Mouse (Mus musculus) E14TG2a.4 (cell line): ENCODE data around the gene Aff4.
"Not testable (repeated sequence)": the region's sequence is repeated elsewhere in the genome, so short reads cannot be mapped to it uniquely, and the experiment has no call there.

ENCODE experiments used
- H3K27me3 ChIP-seq: 2 replicates; pipeline ENCODE4 v1.6.1; 2014; ENCODE audit warnings: low read length, control low read depth; ENCODE audit not compliant: insufficient read depth
- H3K36me3 ChIP-seq: 2 replicates; pipeline ENCODE4 v1.6.1; 2014; ENCODE audit warnings: low read length, control low read depth; ENCODE audit not compliant: insufficient read depth
- H3K4me1 ChIP-seq: replicated peaks from 2 replicates; pipeline ENCODE4 v1.6.1; 2014; ENCODE audit warnings: low read depth, low read length, control low read depth
- H3K4me3 ChIP-seq: replicated peaks from 2 replicates; pipeline ENCODE4 v1.5.1; 2014; ENCODE audit warnings: mild to moderate bottlenecking, low read length
- H3K9me3 ChIP-seq: 2 replicates; pipeline ENCODE4 v1.6.1; 2014; ENCODE audit warnings: low read length, control low read depth
- CTCF ChIP-seq: conservative IDR thresholded peaks from 2 replicates; pipeline ENCODE4 v1.5.1; 2014; ENCODE audit warnings: low read length
- NANOG ChIP-seq: IDR thresholded peaks from 2 replicates; pipeline ENCODE4 v1.6.1; 2014; ENCODE audit warnings: borderline replicate concordance, low read length, mixed read lengths
- POU5F1 ChIP-seq: IDR thresholded peaks from 2 replicates; pipeline ENCODE4 v1.6.1; 2014; ENCODE audit warnings: low read length, borderline replicate concordance

Aff4 gene

DNA sequence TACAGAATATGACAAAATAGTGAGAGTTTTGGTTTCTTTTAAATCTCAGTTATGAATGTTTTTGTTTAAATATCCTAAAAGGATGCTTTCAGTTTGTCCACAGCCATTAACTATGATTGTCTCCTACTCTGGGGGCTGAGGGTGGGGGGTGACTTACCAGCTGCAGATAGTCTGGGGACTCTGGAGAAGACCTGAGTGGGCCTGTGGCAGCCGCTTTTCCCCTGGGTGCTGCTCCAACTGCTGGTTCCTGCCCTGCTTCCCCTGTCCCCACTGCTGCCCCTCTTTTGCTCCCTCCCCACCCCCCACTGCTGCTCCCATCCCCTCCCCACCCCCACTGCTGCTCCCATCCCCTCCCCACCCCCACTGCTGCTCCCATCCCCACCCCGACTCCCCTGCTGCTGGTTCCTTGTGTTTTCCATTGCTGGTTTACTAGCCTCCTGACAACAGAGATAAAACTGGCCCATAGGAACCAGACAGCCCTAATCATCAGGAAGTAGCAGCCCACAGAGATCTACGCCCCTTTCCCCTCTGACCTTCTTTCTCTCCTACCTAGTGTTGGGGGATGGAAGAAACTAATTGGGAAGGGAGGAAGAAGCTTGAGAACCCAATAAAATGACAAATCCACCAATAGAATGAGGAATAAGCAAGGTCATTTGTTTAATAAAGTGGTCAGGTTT, 15.0 kb upstream of the Aff4 start:
- H3K36me3 ChIP-seq, result peaks cover 39% of the 10 kb centered on the region
- no peaks in the 10 kb centered on the region for H3K27me3 ChIP-seq
- H3K9me3 ChIP-seq, result no peaks in the 10 kb centered on the region
- H3K4me3 ChIP-seq, result no peak overlapping the region
- H3K4me1 ChIP-seq, result peaks cover 69% of the 10 kb centered on the region
- TF ChIP-seq POU5F1 (no peak), NANOG (no peak; the same call in 1 of the 2 replicates), CTCF (no peak)

- no peak overlapping the region for H3K4me3 ChIP-seq
- H3K4me1 ChIP-seq, result peaks cover 64% of the 10 kb centered on the region
- H3K36me3 ChIP-seq, result peaks cover 33% of the 10 kb centered on the region
- no peaks in the 10 kb centered on the region for H3K27me3 ChIP-seq
- TF ChIP-seq CTCF, result no peak
- TF ChIP-seq NANOG, result peak; percentile 42; the same call in 1 of the 2 replicates
- TF ChIP-seq POU5F1, result no peak
- H3K9me3 ChIP-seq, result no peaks in the 10 kb centered on the region
Measured at GRCm38 (mm10) chr11:53336182-53336571, 14.5 kb upstream of the Aff4 start.

DNA sequence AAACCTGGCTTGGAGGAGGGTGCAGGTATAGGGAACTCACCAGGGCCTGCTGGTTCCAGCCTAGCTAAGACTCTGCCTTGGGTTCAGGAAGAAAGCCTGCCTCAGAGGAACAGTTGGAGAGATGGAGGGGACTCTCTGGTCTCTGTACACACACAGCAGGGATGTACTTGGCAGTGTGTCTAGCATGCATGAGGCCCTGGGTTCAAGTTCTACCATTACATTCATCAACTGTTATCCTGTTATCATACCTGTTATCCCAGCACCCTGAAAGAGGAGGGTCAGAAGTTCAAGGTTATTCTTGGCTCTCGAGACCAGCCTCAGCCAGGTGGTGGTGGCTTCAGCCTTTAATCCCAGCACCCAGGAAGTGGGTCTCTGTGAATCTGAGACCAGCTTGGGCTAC, 13.7 kb upstream of the Aff4 start:
- Histone ChIP-seq H3K4me1 (peaks cover 57% of the 10 kb centered on the region), H3K4me3 (no peak overlapping the region), H3K27me3 (no peaks in the 10 kb centered on the region), H3K9me3 (no peaks in the 10 kb centered on the region), H3K36me3 (peaks cover 26% of the 10 kb centered on the region)
- TF ChIP-seq POU5F1, result no peak
- TF ChIP-seq NANOG, result no peak
- no peak for TF ChIP-seq CTCF

DNA sequence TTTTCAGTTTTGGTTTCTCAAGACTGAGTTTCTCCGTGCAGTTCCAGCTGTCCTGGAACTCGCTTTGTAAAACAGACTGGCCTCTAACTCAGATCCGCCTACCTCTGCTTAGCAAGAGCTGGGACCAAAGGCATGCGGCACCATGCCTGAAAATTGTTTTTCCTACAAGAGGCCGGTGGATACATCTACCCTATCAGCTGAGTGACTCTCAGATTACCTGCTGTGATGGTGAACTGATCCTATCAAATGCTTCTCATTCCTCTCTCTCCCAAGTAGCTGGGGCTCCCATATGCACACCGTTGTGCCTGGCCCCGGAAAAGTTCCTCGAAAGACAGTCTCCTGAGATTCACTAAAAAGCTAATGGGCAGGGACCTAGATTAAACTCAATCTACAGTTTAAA, 12.9 kb upstream of the Aff4 start:
- Histone ChIP-seq H3K4me3 (no peak overlapping the region), H3K36me3 (peaks cover 18% of the 10 kb centered on the region), H3K27me3 (no peaks in the 10 kb centered on the region), H3K9me3 (no peaks in the 10 kb centered on the region), H3K4me1 (peaks cover 49% of the 10 kb centered on the region)
- TF ChIP-seq POU5F1, result no peak
- no peak for TF ChIP-seq NANOG
- TF ChIP-seq CTCF, result no peak

- not testable (repeated sequence) for H3K36me3 ChIP-seq, H3K9me3 ChIP-seq, H3K27me3 ChIP-seq, H3K4me3 ChIP-seq
- H3K4me1 ChIP-seq, result peaks cover 34% of the 10 kb centered on the region
Measured at GRCm38 (mm10) chr11:53341019-53341418, 9.6 kb upstream of the Aff4 start.

DNA sequence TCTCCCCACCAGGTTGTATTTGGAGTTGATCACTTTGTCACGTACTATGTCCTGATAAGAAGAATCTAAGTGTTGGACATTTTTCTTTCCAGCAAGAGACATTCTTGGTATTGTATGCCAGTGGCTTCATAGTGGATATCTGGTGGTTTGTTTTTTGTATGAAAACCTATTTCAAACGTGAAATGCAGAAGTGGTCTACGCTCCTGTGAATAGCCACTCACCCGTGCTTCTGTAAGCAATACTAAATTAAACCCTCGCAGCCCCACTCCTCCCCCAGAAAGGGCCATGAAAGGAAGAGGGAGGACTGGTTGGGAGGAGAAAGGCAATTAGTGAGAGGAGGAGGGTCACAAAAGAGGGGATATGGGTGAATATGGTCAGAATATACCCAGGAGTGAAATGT, 7.9 kb upstream of the Aff4 start:
- Histone ChIP-seq H3K36me3 (no peaks in the 10 kb centered on the region), H3K9me3 (no peaks in the 10 kb centered on the region), H3K27me3 (no peaks in the 10 kb centered on the region), H3K4me1 (peaks cover 23% of the 10 kb centered on the region), H3K4me3 (no peak overlapping the region)
- TF ChIP-seq NANOG, result no peak
- no peak for TF ChIP-seq POU5F1
- TF ChIP-seq CTCF, result no peak

DNA sequence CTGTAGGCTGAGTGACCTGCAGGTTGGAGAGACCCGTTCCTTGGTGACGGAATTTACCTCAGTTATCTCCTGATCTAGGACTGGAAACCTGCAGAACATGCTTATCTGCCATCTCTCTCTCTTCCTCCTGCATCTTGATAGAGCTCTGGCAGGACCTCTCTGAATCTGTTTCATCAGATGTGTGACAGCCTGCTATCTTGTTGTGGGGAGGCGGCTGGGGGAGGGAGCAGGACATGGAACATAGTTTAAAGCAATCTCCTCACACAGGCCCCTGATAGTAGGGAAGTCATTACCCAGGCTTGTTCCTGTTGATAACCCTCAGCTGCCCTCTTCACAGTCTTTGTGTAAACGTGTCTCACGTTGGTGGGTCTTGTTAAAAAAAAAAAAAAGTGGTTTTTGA, 5.3 kb upstream of the Aff4 start:
- H3K27me3 ChIP-seq, result peaks cover 10% of the 10 kb centered on the region; the same call in 1 of the 2 replicates
- no peak overlapping the region for H3K4me3 ChIP-seq
- H3K9me3 ChIP-seq, result no peaks in the 10 kb centered on the region
- peaks cover 41% of the 10 kb centered on the region for H3K4me1 ChIP-seq
- H3K36me3 ChIP-seq, result no peaks in the 10 kb centered on the region
- TF ChIP-seq POU5F1 (no peak), NANOG (no peak), CTCF (no peak)

DNA sequence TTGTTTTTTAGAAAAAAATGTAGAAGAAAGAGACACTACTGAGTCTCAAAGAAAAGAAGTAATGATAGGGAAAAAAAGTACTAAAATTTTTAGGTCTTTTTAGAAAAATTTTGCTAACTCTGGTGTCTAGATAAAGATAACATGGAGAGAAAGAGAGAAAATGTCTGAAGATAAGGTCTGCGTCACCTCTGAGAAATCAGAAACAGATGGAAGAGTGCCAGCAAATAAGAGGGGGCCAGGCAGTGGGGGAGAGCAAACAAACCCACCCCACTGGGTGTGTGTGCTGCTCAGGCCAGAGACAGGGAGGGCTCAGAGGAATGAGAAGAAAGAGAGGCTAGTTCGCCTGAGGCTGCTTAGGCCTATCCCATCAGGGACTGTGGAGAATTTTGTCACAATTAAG, 4.9 kb upstream of the Aff4 start:
- TF ChIP-seq CTCF, result no peak
- no peak for TF ChIP-seq POU5F1
- TF ChIP-seq NANOG, result no peak
- Histone ChIP-seq H3K36me3 (no peaks in the 10 kb centered on the region), H3K4me3 (no peak overlapping the region), H3K27me3 (peaks cover 10% of the 10 kb centered on the region; the same call in 1 of the 2 replicates), H3K4me1 (peaks cover 41% of the 10 kb centered on the region), H3K9me3 (no peaks in the 10 kb centered on the region)
